Mouse (Mus musculus) common myeloid progenitor, adult 5-6 weeks (primary cell): ENCODE data around the gene Ahdc1. TPM values are rescaled to one million over a fixed set of nuclear protein-coding genes. Genes with fewer than 3 reads are reported as not detected.

ENCODE experiments used
- ATAC-seq: replicated peaks from 2 replicates; pipeline ENCODE4 v1.8.0; 2016; ENCODE audit warnings: low read depth, mild to moderate bottlenecking, moderate TSS enrichment, inconsistent platforms; ENCODE audit not compliant: poor library complexity, severe bottlenecking
- total RNA-seq: library from RNA; stranded (forward); fragments of 200-1000, 187-1606 nt; gene quantifications from 2 replicates; pipeline ENCODE4 v1.2.3, GENCODE M21; 2017

The Ahdc1 gene
- 2.6 and 3.5 TPM in 2 replicates for total RNA-seq

GRCm38 (mm10) chr4:133011028-133011820 is at the start of gene Ahdc1:
TSS of gene Ahdc1 (plus strand) at chr4:133011260.
- ATAC-seq: peak; percentile 62

DNA sequence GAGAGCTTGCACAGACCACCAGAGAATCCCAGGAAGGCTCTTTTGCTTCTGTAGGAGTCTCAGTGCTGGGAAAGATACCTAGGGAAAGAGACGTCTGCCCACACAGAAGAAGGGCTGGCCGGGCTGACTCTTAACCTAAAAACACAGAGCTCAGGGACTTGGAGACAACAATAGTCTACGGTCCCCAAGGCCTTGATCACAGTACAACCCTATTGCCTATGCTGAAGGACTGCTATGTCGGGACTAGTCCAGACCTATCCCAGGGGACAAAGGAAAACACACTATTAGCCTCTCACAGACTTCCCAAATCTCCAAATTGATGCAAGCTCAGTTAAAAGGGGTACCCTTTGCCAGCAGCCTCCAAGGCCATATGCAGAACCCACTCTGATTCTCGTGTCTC is 49.2 kb upstream of the Ahdc1 start:
- no peak for ATAC-seq

DNA sequence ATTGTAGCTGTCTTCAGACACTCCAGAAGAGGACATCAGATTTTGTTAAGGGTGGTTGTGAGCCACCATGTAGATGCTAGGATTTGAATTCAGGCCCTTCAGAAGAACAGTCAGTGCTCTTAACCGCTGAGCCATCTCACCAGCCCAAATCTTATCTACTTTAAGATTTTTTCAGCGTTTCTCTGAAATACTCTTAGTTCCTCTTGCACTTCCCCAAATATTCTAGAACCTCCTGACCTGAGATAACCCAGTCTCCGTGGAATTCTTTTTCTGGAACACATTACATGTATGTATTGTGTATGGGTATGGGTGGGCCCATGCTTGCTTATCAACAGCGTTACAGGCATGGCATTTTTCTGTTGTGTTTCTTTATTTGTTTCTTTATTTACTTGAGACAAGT is 48.4 kb upstream of the Ahdc1 start:
- ATAC-seq: no peak

GRCm38 (mm10) chr4:132963436-132963835 is 47.6 kb upstream of the Ahdc1 start:
- ATAC-seq: no peak

DNA sequence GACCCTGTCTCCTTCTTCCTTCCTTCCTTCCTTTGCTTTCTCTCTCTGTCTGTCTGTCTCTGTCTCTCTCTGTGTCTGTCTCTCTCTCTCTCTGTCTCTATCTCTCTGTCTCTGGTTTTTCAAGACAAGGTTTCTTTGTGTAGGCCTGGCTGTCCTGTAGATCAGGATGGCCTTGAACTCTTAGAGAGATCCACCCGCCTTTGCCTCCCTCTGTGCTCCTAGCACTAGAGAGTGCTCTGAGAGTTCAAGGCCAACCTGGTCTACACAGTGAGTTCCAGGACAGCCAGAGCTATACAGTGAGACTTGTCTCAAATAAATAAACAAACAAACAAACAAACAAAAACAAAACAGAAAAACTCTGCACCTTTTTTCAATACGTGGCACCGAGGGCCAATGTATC is 47.0 kb upstream of the Ahdc1 start:
- no peak for ATAC-seq

GRCm38 (mm10) chr4:132964473-132964872 is 46.6 kb upstream of the Ahdc1 start:
- no peak for ATAC-seq

- ATAC-seq: no peak
Measured at GRCm38 (mm10) chr4:132968105-132968938, 42.7 kb upstream of the Ahdc1 start.

DNA sequence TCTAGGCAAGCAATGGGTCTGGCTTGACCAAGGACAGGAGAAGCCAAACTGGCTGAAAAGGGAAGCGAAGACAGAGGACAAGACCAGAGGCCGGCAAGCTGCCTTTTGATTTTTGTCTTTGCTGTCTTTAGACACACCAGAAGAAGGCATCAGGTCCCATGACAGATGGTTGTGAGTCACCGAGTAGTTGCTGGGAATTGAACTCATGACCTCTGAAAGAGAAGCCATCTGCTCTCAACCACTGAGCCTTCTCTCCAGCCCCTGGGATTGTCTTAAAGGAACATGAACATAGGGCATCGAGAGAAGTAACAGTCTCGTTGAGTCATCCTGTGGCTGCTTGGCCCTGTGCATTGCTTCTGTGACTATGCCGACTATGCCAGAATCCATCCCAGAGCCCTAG is 39.5 kb upstream of the Ahdc1 start:
- no peak for ATAC-seq

DNA sequence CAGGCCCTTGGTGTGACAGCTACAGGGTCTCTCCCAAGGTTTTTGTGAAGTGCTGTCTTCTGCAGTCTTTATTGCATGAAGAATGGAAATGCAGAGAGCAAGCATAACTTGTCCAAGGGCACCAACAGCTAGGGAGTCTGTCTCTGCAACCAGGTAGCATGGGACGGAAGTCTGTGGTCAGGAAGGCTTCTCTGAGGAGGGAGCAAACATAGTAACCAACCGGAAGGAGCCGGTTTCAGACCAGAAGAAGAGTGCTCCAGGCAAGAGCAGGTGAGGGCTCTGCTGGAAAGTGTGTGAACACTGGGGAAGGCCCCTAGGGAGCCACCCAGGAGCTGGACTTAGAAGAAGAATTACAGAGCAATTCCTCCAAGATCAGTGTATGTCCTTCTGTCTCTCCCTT is 39.0 kb upstream of the Ahdc1 start:
- no peak for ATAC-seq

DNA sequence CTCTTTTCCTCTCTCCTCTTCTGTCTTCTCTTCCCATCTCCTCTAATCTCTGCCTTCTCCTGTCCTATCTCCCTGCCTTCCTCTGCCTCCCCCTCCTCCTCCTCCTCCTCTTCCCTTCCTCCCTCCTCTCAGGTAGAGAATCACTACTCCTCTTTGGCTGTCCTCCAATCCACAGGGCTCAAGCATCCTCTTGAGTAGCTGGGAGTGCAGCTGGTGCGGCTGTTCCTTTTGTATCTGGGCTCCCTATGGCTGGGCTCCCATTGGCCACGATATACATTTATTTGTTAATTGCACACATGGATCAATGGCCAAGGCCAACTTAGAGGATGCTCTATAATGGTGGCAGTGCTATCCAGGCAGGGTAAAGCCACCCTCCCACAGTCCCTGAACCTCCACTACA is 38.5 kb upstream of the Ahdc1 start:
- ATAC-seq: no peak

- ATAC-seq: no peak
Measured at GRCm38 (mm10) chr4:132973186-132973585, 37.9 kb upstream of the Ahdc1 start.

DNA sequence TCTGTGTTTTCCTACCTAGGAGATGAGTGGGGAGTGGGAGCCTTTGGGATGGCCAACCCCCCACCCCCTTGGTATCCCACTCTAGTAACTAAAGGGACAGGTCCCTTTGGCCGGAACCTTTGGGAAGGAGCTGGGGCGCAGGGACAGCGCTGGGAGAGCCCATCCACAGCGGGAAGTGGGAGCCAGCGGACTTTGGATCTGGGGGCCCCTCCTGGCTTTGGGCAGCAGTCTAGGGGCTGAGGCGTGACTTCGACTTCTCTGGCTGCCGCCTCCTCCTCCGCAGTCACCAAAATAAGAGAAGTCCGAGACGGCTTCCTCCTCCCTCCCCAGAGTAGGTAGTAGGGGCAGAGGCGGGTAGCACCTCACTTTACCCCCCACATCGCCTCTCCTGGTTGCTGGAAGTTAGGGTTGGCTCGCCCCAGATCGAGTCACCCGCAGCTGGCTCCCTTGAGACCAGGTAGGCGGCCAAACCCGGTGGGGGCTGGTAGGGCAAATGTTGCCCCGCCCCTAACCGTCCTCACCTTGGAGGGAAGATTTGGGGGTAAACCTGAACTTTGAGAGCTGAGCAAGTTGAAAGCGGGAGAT is 37.2 kb upstream of the Ahdc1 start, which contains the start of gene Fgr:
Gene Fgr, plus strand, starts transcription at position 282 of the 585 bp plus-strand sequence.
- peak; percentile 20; the same call in 1 of the 2 replicates for ATAC-seq

GRCm38 (mm10) chr4:132974904-132975303 is 36.2 kb upstream of the Ahdc1 start:
- ATAC-seq: 0 out of 2 replicates have a peak, but pooled peaks have one; percentile 7

DNA sequence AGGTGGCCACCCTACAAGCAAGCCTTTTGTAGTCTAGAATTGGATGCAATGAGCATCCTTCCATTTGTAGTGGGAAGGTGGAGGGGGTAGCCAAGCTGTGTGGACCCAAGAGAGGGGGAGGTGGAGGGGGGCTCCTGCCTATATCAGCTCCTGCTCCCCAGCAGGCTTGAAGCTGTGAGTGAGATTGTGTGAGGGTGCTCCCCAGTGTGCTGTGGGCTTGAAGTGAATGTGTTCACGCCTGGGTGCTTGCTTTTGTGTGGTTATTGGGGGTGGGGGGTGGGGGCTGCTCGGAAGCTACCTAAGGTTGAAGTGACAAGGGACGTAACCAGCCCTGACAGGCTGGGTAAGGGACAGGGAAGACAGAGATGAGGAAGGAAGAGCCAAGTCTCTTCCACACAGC is 35.3 kb upstream of the Ahdc1 start:
- ATAC-seq: no peak

DNA sequence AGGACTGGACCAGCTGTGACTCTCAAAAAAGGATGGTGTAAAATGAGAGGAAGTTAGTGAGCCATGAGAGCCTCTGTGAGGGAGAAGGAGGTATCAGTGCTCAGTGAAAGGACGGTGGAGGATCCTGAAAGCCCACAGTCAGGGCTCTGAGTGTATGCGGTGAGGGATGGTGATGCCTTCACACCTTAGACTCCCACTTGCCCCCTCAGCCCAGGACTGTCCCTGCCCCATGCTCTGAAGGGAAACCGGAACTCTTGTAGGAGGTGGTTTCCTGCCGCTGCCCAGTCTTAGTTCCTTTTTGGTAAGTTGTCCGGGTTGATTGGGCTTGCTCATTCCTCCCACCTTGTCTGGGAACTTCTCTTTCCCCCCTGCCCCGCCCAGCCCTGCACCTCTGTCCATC is 34.3 kb upstream of the Ahdc1 start:
- peak; percentile 66 for ATAC-seq

DNA sequence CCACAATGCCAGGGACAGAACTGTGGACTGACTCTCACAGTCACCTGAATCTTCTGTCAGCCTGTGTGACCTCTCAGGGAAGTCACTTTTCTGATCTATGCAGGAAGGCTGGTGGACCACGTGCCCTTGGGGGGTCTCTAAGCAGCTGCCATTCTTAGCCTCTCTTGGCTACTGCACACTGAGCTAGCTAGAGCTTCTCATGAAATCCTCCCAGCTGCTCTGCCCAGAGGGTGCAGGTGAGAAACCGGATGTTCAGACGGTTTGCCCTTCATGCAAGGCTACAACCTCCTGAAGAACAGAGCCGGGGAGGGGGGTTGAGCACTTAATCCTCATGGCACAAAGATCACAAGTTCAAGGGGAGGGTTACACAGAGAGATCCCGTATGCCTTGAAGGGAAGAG is 33.5 kb upstream of the Ahdc1 start:
- ATAC-seq: no peak

- ATAC-seq: no peak
Measured at GRCm38 (mm10) chr4:132979186-132979585, 31.9 kb upstream of the Ahdc1 start.

DNA sequence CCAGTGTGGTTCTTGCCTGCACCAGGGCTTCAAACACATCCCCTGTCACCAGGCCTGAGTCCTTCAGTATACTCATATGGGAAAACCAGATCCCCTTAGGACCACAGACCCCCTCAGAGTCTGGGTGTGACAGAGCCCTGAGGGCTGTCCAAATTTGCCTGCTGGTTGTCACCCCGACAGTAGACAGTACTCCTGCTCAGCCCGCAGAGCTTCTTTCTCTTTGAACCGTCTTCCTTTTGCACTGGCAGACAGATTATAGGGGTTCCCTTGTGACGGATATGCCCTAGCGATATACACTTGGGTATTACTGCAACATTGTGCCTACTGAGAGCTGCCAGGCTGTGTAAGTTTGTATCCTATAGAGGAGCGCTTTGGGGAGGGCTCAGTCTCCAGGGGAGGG is 29.4 kb upstream of the Ahdc1 start:
- ATAC-seq: no peak

DNA sequence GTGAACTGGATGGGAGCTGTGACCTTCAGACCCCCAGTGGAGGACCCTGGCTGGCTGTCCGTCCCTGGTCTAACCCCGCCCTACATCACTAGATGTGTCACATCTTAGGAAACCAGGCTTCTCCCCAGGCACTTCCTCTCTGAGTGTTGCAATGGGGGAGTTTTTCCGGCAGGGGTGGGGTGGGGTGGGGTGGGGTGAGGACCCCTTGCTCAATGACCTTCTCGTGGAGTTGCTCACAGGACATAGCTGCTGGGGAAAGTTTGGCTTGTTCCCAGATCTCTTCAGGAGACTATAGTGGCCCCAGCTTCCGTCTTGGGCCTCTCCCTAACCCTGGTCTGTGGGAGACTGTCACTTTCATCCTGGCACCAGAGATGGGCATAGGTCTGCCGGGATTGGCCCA is 28.1 kb upstream of the Ahdc1 start:
- peak; percentile 83 for ATAC-seq

DNA sequence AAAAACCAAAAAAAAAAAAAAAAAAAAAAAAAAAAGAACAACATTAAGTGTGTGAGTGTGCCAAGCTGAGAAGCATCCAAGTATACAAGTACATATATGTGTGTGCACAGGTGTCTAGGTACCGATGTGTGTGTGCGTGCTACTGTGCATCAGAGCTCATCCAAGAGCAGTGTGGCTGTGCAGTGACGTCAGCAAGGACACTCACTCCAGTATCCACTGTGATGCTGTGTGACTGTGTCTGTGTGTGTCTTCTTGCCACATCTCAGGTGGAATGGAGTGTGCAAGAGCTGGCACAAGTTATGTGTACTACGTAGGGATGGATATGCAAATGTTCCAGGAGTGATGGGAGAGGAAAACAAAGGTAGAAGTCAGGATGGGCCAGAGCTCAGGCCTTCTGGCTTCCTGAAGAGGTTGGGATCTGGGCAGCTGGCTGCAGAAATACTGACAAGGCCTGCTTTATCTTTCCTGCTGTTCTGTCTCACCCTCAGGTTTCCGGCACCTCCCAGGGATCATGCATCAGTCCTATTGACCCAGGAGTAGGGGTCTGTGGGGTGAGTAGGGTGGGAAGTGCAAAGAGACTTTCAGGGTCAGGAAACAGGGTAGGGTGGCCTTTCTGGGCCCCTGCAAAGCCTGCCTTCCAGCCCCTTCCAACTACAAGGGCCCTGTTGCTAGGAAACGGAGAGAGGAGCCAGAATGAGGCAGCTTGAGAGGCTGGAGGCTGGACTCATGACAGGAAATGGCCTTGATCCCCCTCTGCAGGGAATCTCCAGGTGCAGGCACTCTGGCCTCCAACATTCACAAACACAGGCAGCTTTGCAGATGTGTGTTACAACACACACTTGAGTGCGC is 27.2 kb upstream of the Ahdc1 start:
- no peak for ATAC-seq
